Mouse (Mus musculus): ENCODE measurements around the gene Trex2.

DNA sequence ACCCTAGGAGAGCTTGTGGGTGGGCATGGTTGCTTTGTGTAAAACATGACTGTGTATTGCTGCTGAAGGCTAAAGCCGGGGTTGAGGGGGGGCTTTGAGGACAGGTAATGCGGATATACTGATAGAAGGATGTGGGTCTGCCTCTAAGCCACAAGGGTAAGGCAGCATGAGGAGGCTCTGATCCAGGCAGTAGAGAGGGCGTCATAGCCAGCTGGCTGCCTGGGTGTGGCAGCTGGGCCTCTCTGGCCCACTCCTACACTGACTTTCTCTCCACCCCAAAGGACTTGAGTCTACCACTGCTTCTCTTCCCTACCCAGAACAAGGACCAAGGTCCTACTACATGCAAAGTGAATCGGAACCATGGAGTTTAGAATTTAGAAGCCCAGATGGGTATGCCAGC lies 49.7 kb upstream of the Trex2 start:
- TF ChIP-seq CTCF (IDR thresholded peaks at IDR 0.05; ENCODE audit: borderline replicate concordance, insufficient read depth, low read length) (no peak), POLR2A (IDR thresholded peaks at IDR 0.05; ENCODE audit: low read depth, low read length) (no peak)

Measured in embryonic fibroblast, embryonic 13.5 days (primary cell).